Mouse (Mus musculus) monocyte, adult 5-6 weeks (primary cell): Measurements from ENCODE around the gene 7420426K07Rik. TPM values are rescaled to one million over a fixed set of nuclear protein-coding genes. Genes with fewer than 3 reads are reported as not detected.

ENCODE experiments used
- total RNA-seq: library from RNA; stranded (forward); fragments of 200-1000, 200-491, 200-594 nt; gene quantifications from 3 replicates; pipeline ENCODE4 v1.2.3, GENCODE M21; 2017

Gene 7420426K07Rik
- total RNA-seq, 1 experiment from 2014 or later = not detected

Other genes with a start within 250 kb of the 7420426K07Rik start
- not detected in 3 replicates for gene Prr23a1, start 60.6 kb upstream of the 7420426K07Rik start, total RNA-seq
- gene Prr23a2, start 46.6 kb upstream of the 7420426K07Rik start, total RNA-seq = not detected in 3 replicates
- gene Prr23a3, start 38.4 kb upstream of the 7420426K07Rik start, total RNA-seq = not detected in 3 replicates
- gene Foxl2, start 52.2 kb downstream of the 7420426K07Rik start, total RNA-seq = not detected in 3 replicates
- gene Faim, start 83.3 kb downstream of the 7420426K07Rik start, total RNA-seq = 131 to 158 TPM (median 133 TPM) in 3 replicates
- gene Gm1123, start 132.6 kb downstream of the 7420426K07Rik start, total RNA-seq = not detected in 3 replicates
- 6.0 to 12.7 TPM (median 6.8 TPM) in 3 replicates for gene Pik3cb, start 237.5 kb downstream of the 7420426K07Rik start, total RNA-seq